Mouse (Mus musculus): ENCODE data around the gene Slc2a6.

- no peak for TF ChIP-seq CEBPB (IDR thresholded peaks at IDR 0.05; ENCODE audit: low read depth)
- no peak for TF ChIP-seq CTCF (IDR thresholded peaks at IDR 0.05; ENCODE audit: control insufficient read depth, insufficient read depth, insufficient read length)
These were observed 16.8 kb upstream of the Slc2a6 start for GRCm38 (mm10) chr2:27044641-27045040.
